Mouse (Mus musculus) kidney, postnatal 0 days (tissue): ENCODE measurements around the gene Lin54. TPM values are rescaled to one million over a fixed set of nuclear protein-coding genes. Genes with fewer than 3 reads are reported as not detected.

Source experiments
- ATAC-seq: fragments of 200-750 bp; cut with Nextera tagmentation; replicated peaks from 2 replicates; pipeline ENCODE4 v1.8.0; 2017; ENCODE audit warnings: low read depth, moderate number of reproducible peaks, moderate TSS enrichment, moderate library complexity; ENCODE audit not compliant: low FRiP score
- DNase-seq: peaks from one replicate; pipeline ENCODE4 v3.0.0-alpha.2; 2016; ENCODE audit warnings: low spot score
- H3K27ac ChIP-seq: fragments of 300-500 bp; sonication (generic); 2 replicates; pipeline ENCODE4 v1.5.1; 2014; ENCODE audit warnings: mild to moderate bottlenecking
- H3K27me3 ChIP-seq: fragments of 300-500 bp; sonication (generic); 2 replicates; pipeline ENCODE4 v1.6.1; 2014; ENCODE audit warnings: low read length, mixed read lengths; ENCODE audit not compliant: insufficient read depth
- H3K36me3 ChIP-seq: fragments of 300-500 bp; sonication (generic); 2 replicates; pipeline ENCODE4 v1.6.1; 2014; ENCODE audit warnings: low read length, mixed read lengths; ENCODE audit not compliant: insufficient read depth
- H3K4me1 ChIP-seq: fragments of 300-500 bp; sonication (generic); replicated peaks from 2 replicates; pipeline ENCODE4 v1.6.1; 2014; ENCODE audit warnings: antibody characterized with exemption, low read length, mixed read lengths; ENCODE audit not compliant: insufficient read depth
- H3K4me2 ChIP-seq: fragments of 300-500 bp; sonication (generic); 2 replicates; pipeline ENCODE4 v1.6.1; 2014; ENCODE audit warnings: mild to moderate bottlenecking, low read length, moderate library complexity, mixed read lengths
- H3K4me3 ChIP-seq: fragments of 300-500 bp; sonication (generic); replicated peaks from 2 replicates; pipeline ENCODE4 v1.5.1; 2014; ENCODE audit warnings: low read depth, low read length
- H3K9ac ChIP-seq: fragments of 300-500 bp; sonication (generic); 2 replicates; pipeline ENCODE4 v1.6.1; 2014; ENCODE audit warnings: low read depth, low read length
- H3K9me3 ChIP-seq: fragments of 300-500 bp; sonication (generic); replicated peaks from 2 replicates; pipeline ENCODE4 v1.6.1; 2016; ENCODE audit warnings: low read length, inconsistent platforms, mixed read lengths
- CTCF ChIP-seq: IDR thresholded peaks from 2 replicates; pipeline ENCODE4 v1.5.1; 2016; ENCODE audit warnings: antibody characterized with exemption, low read depth, mild to moderate bottlenecking, moderate library complexity
- WGBS: fragments of 180-500 bp; shearing (Covaris S2); extraction: QIAGEN DNeasy Blood & Tissue Kit; methylation state at CpG from one replicate; pipeline ENCODE4 v1.1.7; 2014; 5-methylcytosine and 5-hydroxymethylcytosine counted together
- polyA plus RNA-seq: library from polyadenylated mRNA; unstranded; fragments of >200 nt; fragmentation: Nextera tagmentation; extraction: Ambion mirVana; gene quantifications from 2 replicates; pipeline ENCODE4 v1.2.1, GENCODE M21; 2015

The Lin54 gene
- polyA plus RNA-seq, 1 experiment from 2014 or later, result 8.6 TPM

DNA sequence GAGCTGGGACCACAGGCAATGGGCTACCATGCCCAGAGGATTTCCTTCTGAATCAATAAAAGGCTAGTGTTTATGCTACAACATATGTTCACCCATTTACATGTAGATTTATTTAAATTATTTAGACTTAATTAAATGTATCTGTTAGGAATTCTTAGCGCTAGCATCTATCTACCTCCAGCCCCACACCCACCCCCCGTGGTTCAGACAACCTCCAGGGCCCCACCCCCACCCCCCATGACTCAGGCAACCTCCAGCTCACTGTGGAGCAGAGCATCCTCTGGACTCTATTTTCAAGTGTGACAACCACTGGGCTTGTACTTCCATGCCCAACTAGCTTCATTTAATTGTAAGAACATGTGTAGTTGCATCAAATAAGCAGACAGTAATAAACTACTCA lies 48.6 kb downstream of the Lin54 start:
- 83% methylated on average over 2 of the region's 2 CpGs for WGBS
- Histone ChIP-seq H3K36me3 (peaks cover 15% of the 10 kb centered on the region; the same call in 1 of the 2 replicates), H3K4me2 (no peak overlapping the region), H3K4me3 (no peak overlapping the region), H3K9ac (no peak overlapping the region), H3K4me1 (no peaks in the 10 kb centered on the region), H3K9me3 (no peaks in the 10 kb centered on the region), H3K27ac (no peak overlapping the region), H3K27me3 (no peaks in the 10 kb centered on the region)
- TF ChIP-seq CTCF, result no peak
- DNase-seq, result no peak
- ATAC-seq, result no peak

- Histone ChIP-seq H3K4me1 (no peaks in the 10 kb centered on the region), H3K4me2 (no peak overlapping the region), H3K36me3 (no peaks in the 10 kb centered on the region), H3K27ac (no peak overlapping the region), H3K9me3 (no peaks in the 10 kb centered on the region), H3K27me3 (no peaks in the 10 kb centered on the region), H3K9ac (no peak overlapping the region), H3K4me3 (no peak overlapping the region)
- 91% methylated on average over 14 of the region's 14 CpGs for WGBS
- TF ChIP-seq CTCF, result no peak
- ATAC-seq (no peak), DNase-seq (no peak)
Observed at GRCm38 (mm10) chr5:100438796-100439195, 61.6 kb downstream of the Lin54 start.

GRCm38 (mm10) chr5:100437917-100438316 lies 62.5 kb downstream of the Lin54 start:
- DNase-seq, result no peak
- H3K36me3 ChIP-seq, result no peaks in the 10 kb centered on the region
- H3K4me1 ChIP-seq, result no peaks in the 10 kb centered on the region
- no peaks in the 10 kb centered on the region for H3K9me3 ChIP-seq
- ATAC-seq, result no peak
- 91% methylated on average over 5 of the region's 5 CpGs for WGBS
- H3K27ac ChIP-seq, result no peak overlapping the region
- H3K4me2 ChIP-seq, result no peak overlapping the region
- no peaks in the 10 kb centered on the region for H3K27me3 ChIP-seq
- no peak overlapping the region for H3K4me3 ChIP-seq
- TF ChIP-seq CTCF, result no peak
- no peak overlapping the region for H3K9ac ChIP-seq

DNA sequence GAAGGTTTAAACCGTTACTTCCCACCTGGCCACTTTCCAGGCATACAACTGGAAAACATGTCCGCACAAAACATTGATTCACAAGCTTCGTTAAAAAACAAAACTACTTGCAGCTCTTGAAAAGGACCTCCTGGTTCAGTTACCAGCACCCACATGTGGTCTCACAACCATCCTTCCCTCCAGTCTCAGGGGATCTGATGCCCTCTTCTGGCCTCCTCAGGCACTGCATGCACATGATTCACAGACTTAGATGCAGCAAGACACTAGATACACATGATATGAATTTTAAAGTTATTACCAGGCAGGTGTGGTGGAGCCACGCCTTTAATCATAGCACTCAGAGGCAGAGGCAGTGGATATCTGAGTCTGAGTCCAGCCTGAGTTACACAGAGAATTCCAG lies 63.4 kb downstream of the Lin54 start:
- peak; percentile 47 for TF ChIP-seq CTCF
- Histone ChIP-seq H3K27ac (no peak overlapping the region), H3K9me3 (no peaks in the 10 kb centered on the region), H3K4me1 (no peaks in the 10 kb centered on the region), H3K4me3 (no peak overlapping the region), H3K27me3 (no peaks in the 10 kb centered on the region), H3K9ac (no peak overlapping the region), H3K4me2 (no peak overlapping the region), H3K36me3 (no peaks in the 10 kb centered on the region)
- no peak for DNase-seq
- no peak for ATAC-seq
- 98% methylated on average over 4 of the region's 4 CpGs for WGBS

- H3K9me3 ChIP-seq, result no peaks in the 10 kb centered on the region
- peaks cover 6% of the 10 kb centered on the region for H3K36me3 ChIP-seq
- H3K4me3 ChIP-seq, result no peak overlapping the region
- H3K4me2 ChIP-seq, result no peak overlapping the region
- TF ChIP-seq CTCF, result no peak
- H3K4me1 ChIP-seq, result peaks cover 11% of the 10 kb centered on the region; the same call in 1 of the 2 replicates
- no peak overlapping the region for H3K27ac ChIP-seq
- no peak for ATAC-seq
- 50% methylated on average over 2 of the region's 2 CpGs for whole genome bisulfite sequencing
- no peaks in the 10 kb centered on the region for H3K27me3 ChIP-seq
- H3K9ac ChIP-seq, result no peak overlapping the region
- DNase-seq, result no peak
Observed at GRCm38 (mm10) chr5:100430966-100431365, 69.5 kb downstream of the Lin54 start.

GRCm38 (mm10) chr5:100430076-100430390 lies 70.4 kb downstream of the Lin54 start:
- H3K27me3 ChIP-seq, result no peaks in the 10 kb centered on the region
- ATAC-seq, result no peak; the same call in 1 of the 2 replicates
- 3% methylated on average over 11 of the region's 11 CpGs for WGBS
- H3K4me1 ChIP-seq, result peaks cover 11% of the 10 kb centered on the region; the same call in 1 of the 2 replicates
- H3K9me3 ChIP-seq, result no peaks in the 10 kb centered on the region
- H3K4me3 ChIP-seq, result peak overlapping the region; percentile 66
- H3K36me3 ChIP-seq, result peaks cover 6% of the 10 kb centered on the region
- DNase-seq, result no peak
- peak overlapping the region; percentile 92 for H3K27ac ChIP-seq
- peak overlapping the region; percentile 61 for H3K4me2 ChIP-seq
- H3K9ac ChIP-seq, result peak overlapping the region; percentile 78
- TF ChIP-seq CTCF, result no peak
